Mouse (Mus musculus): ENCODE measurements around the gene Prkd2. TPM values are rescaled to one million over a fixed set of nuclear protein-coding genes. Genes with fewer than 3 reads are reported as not detected.

Prkd2 gene
- polyA plus RNA-seq, 1 experiment from 2014 or later: 26.1 TPM

GRCm38 (mm10) chr7:16809739-16810138, 33.0 kb upstream of the Prkd2 start:
- Histone ChIP-seq H3K4me3 (ENCODE audit: low read depth, low read length) (no peak overlapping the region), H3K36me3 (ENCODE audit: insufficient read depth, low read length) (no peaks in the 10 kb centered on the region; the same call in 1 of the 2 replicates), H3K27ac (ENCODE audit: low read length) (no peak overlapping the region), H3K27me3 (replicated peaks; ENCODE audit: insufficient read depth, low read length) (no peaks in the 10 kb centered on the region), H3K4me1 (ENCODE audit: insufficient read depth, low read depth, low read length) (0 out of 2 replicates have a peak, but pooled peaks cover 6% of the 10 kb centered on the region), H3K9ac (replicated peaks; ENCODE audit: low read depth) (no peak overlapping the region), H3K4me2 (replicated peaks; ENCODE audit: low read depth, low read length) (no peak overlapping the region), H3K9me3 (ENCODE audit: low read length) (no peaks in the 10 kb centered on the region)
- DNase-seq (ENCODE audit: low spot score): peak; percentile 80
- WGBS: 24% methylated on average over 10 of the region's 10 CpGs
- TF ChIP-seq CTCF (IDR thresholded peaks at IDR 0.05) (peak; percentile 95), EP300 (IDR thresholded peaks at IDR 0.05) (no peak)
- peak; percentile 20; the same call in 1 of the 2 replicates for ATAC-seq

- Histone ChIP-seq H3K27me3 (replicated peaks; ENCODE audit: insufficient read depth, low read length) (no peaks in the 10 kb centered on the region), H3K4me1 (ENCODE audit: insufficient read depth, low read depth, low read length) (0 out of 2 replicates have a peak, but pooled peaks cover 6% of the 10 kb centered on the region), H3K4me2 (replicated peaks; ENCODE audit: low read depth, low read length) (peak overlapping the region; percentile 57; the same call in 1 of the 2 replicates), H3K36me3 (ENCODE audit: insufficient read depth, low read length) (no peaks in the 10 kb centered on the region; the same call in 1 of the 2 replicates), H3K4me3 (ENCODE audit: low read depth, low read length) (0 out of 2 replicates have a peak overlapping the region, but pooled peaks have one; percentile 20), H3K9me3 (ENCODE audit: low read length) (no peaks in the 10 kb centered on the region), H3K9ac (replicated peaks; ENCODE audit: low read depth) (no peak overlapping the region), H3K27ac (ENCODE audit: low read length) (no peak overlapping the region)
- 61% methylated on average over 25 of the region's 28 CpGs for WGBS
- TF ChIP-seq EP300 (IDR thresholded peaks at IDR 0.05): no peak
- TF ChIP-seq CTCF (IDR thresholded peaks at IDR 0.05): no peak
- ATAC-seq (no peak), DNase-seq (ENCODE audit: low spot score) (no peak)
These were observed 32.2 kb upstream of the Prkd2 start for GRCm38 (mm10) chr7:16810399-16810919.

GRCm38 (mm10) chr7:16810920-16811648, 31.6 kb upstream of the Prkd2 start:
- Histone ChIP-seq H3K9ac (replicated peaks; ENCODE audit: low read depth) (no peak overlapping the region), H3K27ac (ENCODE audit: low read length) (no peak overlapping the region), H3K36me3 (ENCODE audit: insufficient read depth, low read length) (no peaks in the 10 kb centered on the region; the same call in 1 of the 2 replicates), H3K4me1 (ENCODE audit: insufficient read depth, low read depth, low read length) (0 out of 2 replicates have a peak, but pooled peaks cover 6% of the 10 kb centered on the region), H3K27me3 (replicated peaks; ENCODE audit: insufficient read depth, low read length) (no peaks in the 10 kb centered on the region), H3K4me3 (ENCODE audit: low read depth, low read length) (peak overlapping the region; percentile 20; the same call in 1 of the 2 replicates), H3K9me3 (ENCODE audit: low read length) (no peaks in the 10 kb centered on the region), H3K4me2 (replicated peaks; ENCODE audit: low read depth, low read length) (peak overlapping the region; percentile 57)
- DNase-seq (ENCODE audit: low spot score): peak; percentile 26
- ATAC-seq: peak; percentile 47
- WGBS: 22% methylated on average over 81 of the region's 90 CpGs
- TF ChIP-seq EP300 (IDR thresholded peaks at IDR 0.05): no peak
- peak; percentile 42 for TF ChIP-seq CTCF (IDR thresholded peaks at IDR 0.05)

GRCm38 (mm10) chr7:16811649-16812070, 31.0 kb upstream of the Prkd2 start:
- no peaks in the 10 kb centered on the region for H3K9me3 ChIP-seq (ENCODE audit: low read length)
- 39% methylated on average over 17 of the region's 17 CpGs for WGBS
- DNase-seq (ENCODE audit: low spot score) (no peak), ATAC-seq (no peak)
- no peaks in the 10 kb centered on the region; the same call in 1 of the 2 replicates for H3K36me3 ChIP-seq (ENCODE audit: insufficient read depth, low read length)
- H3K4me2 ChIP-seq (replicated peaks; ENCODE audit: low read depth, low read length): peak overlapping the region; percentile 57
- 0 out of 2 replicates have a peak, but pooled peaks cover 6% of the 10 kb centered on the region for H3K4me1 ChIP-seq (ENCODE audit: insufficient read depth, low read depth, low read length)
- H3K4me3 ChIP-seq (ENCODE audit: low read depth, low read length): no peak overlapping the region; the same call in 1 of the 2 replicates
- H3K9ac ChIP-seq (replicated peaks; ENCODE audit: low read depth): no peak overlapping the region
- H3K27me3 ChIP-seq (replicated peaks; ENCODE audit: insufficient read depth, low read length): no peaks in the 10 kb centered on the region
- no peak for TF ChIP-seq EP300 (IDR thresholded peaks at IDR 0.05)
- H3K27ac ChIP-seq (ENCODE audit: low read length): no peak overlapping the region

GRCm38 (mm10) chr7:16812505-16812904, 30.2 kb upstream of the Prkd2 start:
- Histone ChIP-seq H3K9me3 (ENCODE audit: low read length) (no peaks in the 10 kb centered on the region), H3K27ac (ENCODE audit: low read length) (no peak overlapping the region), H3K4me3 (ENCODE audit: low read depth, low read length) (no peak overlapping the region), H3K36me3 (ENCODE audit: insufficient read depth, low read length) (no peaks in the 10 kb centered on the region; the same call in 1 of the 2 replicates), H3K27me3 (replicated peaks; ENCODE audit: insufficient read depth, low read length) (no peaks in the 10 kb centered on the region), H3K4me2 (replicated peaks; ENCODE audit: low read depth, low read length) (no peak overlapping the region), H3K4me1 (ENCODE audit: insufficient read depth, low read depth, low read length) (peaks cover 13% of the 10 kb centered on the region; the same call in 1 of the 2 replicates), H3K9ac (replicated peaks; ENCODE audit: low read depth) (no peak overlapping the region)
- TF ChIP-seq CTCF (IDR thresholded peaks at IDR 0.05) (peak; percentile 60), EP300 (IDR thresholded peaks at IDR 0.05) (no peak)
- peak; percentile 38 for DNase-seq (ENCODE audit: low spot score)
- 73% methylated on average over 2 of the region's 2 CpGs for WGBS
- ATAC-seq: no peak

GRCm38 (mm10) chr7:16815351-16815941, 27.3 kb upstream of the Prkd2 start, which contains the start of gene Strn4:
Strn4 (plus strand) TSS chr7:16815889.
- Histone ChIP-seq H3K4me2 (replicated peaks; ENCODE audit: low read depth, low read length) (peak within 1 kb of the TSS; percentile 91), H3K27me3 (replicated peaks; ENCODE audit: insufficient read depth, low read length) (no peaks in the 10 kb centered on the region), H3K36me3 (ENCODE audit: insufficient read depth, low read length) (no peaks in the 10 kb centered on the region; the same call in 1 of the 2 replicates), H3K4me1 (ENCODE audit: insufficient read depth, low read depth, low read length) (peaks cover 23% of the 10 kb centered on the region; the same call in 1 of the 2 replicates), H3K4me3 (ENCODE audit: low read depth, low read length) (peak within 1 kb of the TSS; percentile 100), H3K9me3 (ENCODE audit: low read length) (no peaks in the 10 kb centered on the region), H3K27ac (ENCODE audit: low read length) (peak within 1 kb of the TSS; percentile 93), H3K9ac (replicated peaks; ENCODE audit: low read depth) (peak within 1 kb of the TSS; percentile 91)
- DNase-seq (ENCODE audit: low spot score): peak; percentile 25
- no peak for ATAC-seq
- WGBS: 0% methylated on average over 1 of the region's 1 CpGs
- no peak for TF ChIP-seq EP300 (IDR thresholded peaks at IDR 0.05)
- TF ChIP-seq CTCF (IDR thresholded peaks at IDR 0.05): no peak

Measured in lung, postnatal 0 days (tissue).